Mouse (Mus musculus): ENCODE results near the gene Shd. TPM values are rescaled to one million over a fixed set of nuclear protein-coding genes. Genes with fewer than 3 reads are reported as not detected.

Gene Shd
- polyA plus RNA-seq, 1 experiment from 2014 or later: 181 TPM

DNA sequence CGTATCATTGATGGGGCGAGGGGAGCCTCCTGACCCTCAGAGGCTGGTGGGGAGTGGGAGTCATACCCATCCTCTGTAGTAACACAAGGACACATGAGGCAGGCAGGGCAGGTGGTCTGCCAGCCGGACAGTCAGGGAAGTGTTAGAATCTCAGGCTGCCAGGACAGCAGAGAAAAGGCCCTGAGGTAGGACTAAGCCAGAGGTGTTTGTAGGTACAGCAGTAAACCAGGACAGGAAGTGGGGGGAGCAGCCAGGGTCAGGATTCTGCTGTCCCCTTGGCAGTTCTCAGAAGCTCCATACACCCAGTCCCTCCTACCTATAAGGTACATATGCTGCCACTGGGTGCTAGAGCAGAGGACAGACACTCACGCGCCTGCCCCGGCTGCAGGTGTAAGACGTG is 8.6 kb upstream of the Shd start:
- ATAC-seq: no peak
- no peaks in the 10 kb centered on the region for H3K9me3 ChIP-seq

DNA sequence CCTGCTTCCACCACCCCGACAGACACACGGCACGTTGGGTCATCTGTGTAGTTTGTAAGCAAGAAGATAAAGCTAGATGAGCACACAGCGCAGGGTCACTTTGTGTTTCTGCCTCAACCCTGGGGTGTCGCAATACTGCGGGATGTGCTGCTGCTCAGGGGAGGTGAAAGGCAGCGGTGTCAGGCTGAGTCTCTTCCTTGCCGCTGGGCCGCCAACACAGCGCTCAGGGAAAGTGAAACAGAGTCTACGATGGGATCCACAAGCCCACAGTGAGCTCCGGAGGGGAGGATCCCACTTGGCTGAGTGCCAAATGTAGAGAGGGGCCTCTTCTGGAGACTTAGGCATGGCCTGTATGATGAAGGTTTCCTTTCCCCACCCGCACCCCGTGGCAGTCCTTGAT is 7.1 kb upstream of the Shd start:
- Histone ChIP-seq H3K9me3 (no peaks in the 10 kb centered on the region), H3K36me3 (peaks cover 61% of the 10 kb centered on the region), H3K27me3 (no peaks in the 10 kb centered on the region), H3K4me1 (replicated peaks) (peaks cover 22% of the 10 kb centered on the region), H3K27ac (no peak overlapping the region), H3K4me2 (replicated peaks) (no peak overlapping the region), H3K4me3 (replicated peaks) (no peak overlapping the region), H3K9ac (replicated peaks) (no peak overlapping the region)
- 87% methylated on average over 14 of the region's 14 CpGs for WGBS
- no peak for ATAC-seq

More for the DNA sequence above, 8.6 kb upstream of the Shd start:
- 94% methylated on average over 7 of the region's 7 CpGs for WGBS
- no peak overlapping the region for H3K9ac ChIP-seq (replicated peaks)
- no peaks in the 10 kb centered on the region for H3K27me3 ChIP-seq
- no peak overlapping the region for H3K4me3 ChIP-seq (replicated peaks)
- no peak overlapping the region for H3K27ac ChIP-seq
- H3K36me3 ChIP-seq: peaks cover 48% of the 10 kb centered on the region
- H3K4me2 ChIP-seq (replicated peaks): no peak overlapping the region
- H3K4me1 ChIP-seq (replicated peaks): peaks cover 25% of the 10 kb centered on the region

DNA sequence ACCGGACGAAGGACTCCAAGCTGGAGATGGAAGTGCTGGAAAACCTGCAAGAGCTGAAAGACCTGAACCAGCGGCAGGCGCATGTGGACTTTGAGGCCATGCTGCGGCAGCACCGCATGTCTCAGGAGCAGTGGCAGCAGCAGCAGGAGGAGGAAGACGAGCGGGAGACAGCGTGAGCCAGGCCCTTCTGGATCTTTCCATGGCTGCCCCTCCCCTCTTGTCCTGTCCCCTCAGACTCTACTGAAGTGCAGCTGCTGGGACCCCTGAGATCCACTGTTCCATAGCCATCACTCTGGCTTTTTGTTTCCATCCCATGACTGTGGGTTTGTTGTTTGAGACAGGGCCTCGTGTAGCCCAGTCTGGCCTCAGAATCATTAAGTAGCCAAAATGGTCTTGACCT is 5.8 kb upstream of the Shd start:
- Histone ChIP-seq H3K4me1 (replicated peaks) (peaks cover 30% of the 10 kb centered on the region), H3K27me3 (no peaks in the 10 kb centered on the region), H3K9ac (replicated peaks) (no peak overlapping the region), H3K36me3 (peaks cover 61% of the 10 kb centered on the region), H3K4me3 (replicated peaks) (no peak overlapping the region), H3K9me3 (no peaks in the 10 kb centered on the region), H3K27ac (no peak overlapping the region), H3K4me2 (replicated peaks) (no peak overlapping the region)
- 94% methylated on average over 10 of the region's 10 CpGs for WGBS
- no peak for ATAC-seq

DNA sequence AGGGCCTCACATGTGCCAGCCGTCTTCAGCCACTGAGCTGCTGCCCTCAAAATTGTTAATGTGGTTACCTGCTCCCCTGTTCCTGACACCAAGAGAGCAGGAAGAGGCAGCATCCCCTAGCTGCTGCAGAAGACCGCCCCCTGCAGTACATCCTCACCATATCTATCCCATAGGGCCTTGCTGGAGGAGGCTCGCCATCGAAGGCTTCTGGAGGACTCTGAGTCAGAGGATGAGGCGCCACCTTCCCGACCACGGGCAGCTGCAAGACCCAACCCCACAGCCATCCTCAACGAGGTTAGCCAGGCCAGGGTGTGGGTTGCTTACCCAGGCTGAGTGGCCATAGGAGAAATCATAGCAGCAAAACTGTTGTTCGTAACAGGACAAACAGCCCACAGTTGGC is 5.3 kb upstream of the Shd start:
- H3K4me1 ChIP-seq (replicated peaks): peaks cover 30% of the 10 kb centered on the region
- 85% methylated on average over 9 of the region's 9 CpGs for WGBS
- ATAC-seq: no peak
- no peak overlapping the region for H3K9ac ChIP-seq (replicated peaks)
- no peak overlapping the region for H3K4me3 ChIP-seq (replicated peaks)
- H3K4me2 ChIP-seq (replicated peaks): no peak overlapping the region
- H3K9me3 ChIP-seq: no peaks in the 10 kb centered on the region
- peaks cover 61% of the 10 kb centered on the region for H3K36me3 ChIP-seq
- no peaks in the 10 kb centered on the region for H3K27me3 ChIP-seq
- H3K27ac ChIP-seq: no peak overlapping the region

- Histone ChIP-seq H3K4me3 (replicated peaks) (no peak overlapping the region), H3K27me3 (no peaks in the 10 kb centered on the region), H3K9me3 (no peaks in the 10 kb centered on the region), H3K36me3 (peaks cover 51% of the 10 kb centered on the region), H3K9ac (replicated peaks) (no peak overlapping the region), H3K4me1 (replicated peaks) (peaks cover 45% of the 10 kb centered on the region), H3K4me2 (replicated peaks) (no peak overlapping the region), H3K27ac (peak overlapping the region; percentile 95; the same call in 1 of the 2 replicates)
- WGBS: 95% methylated on average over 4 of the region's 4 CpGs
- no peak for ATAC-seq
These were observed 3.1 kb upstream of the Shd start for GRCm38 (mm10) chr17:55967186-55967585.

DNA sequence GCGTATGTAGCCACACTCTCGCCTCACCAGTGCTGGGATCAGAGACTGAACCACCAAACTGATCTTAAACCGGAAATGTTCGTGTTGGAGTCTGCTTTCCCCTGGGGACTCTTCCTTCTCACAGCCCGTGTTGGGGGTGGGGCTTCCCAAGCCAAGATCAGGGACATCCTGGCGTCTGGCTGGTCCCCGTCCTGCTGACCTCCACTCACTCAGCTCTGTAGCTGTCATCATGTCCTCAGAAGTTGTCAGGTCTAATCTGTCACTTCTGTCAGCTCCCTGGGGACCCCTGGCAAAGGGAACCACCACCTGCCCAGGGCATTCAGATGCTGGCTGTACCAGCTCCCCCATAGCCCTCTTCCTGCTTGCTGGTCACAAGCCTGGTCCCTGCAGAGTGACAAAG is 2.1 kb upstream of the Shd start:
- H3K27ac ChIP-seq: peak overlapping the region; percentile 95
- no peaks in the 10 kb centered on the region for H3K27me3 ChIP-seq
- no peaks in the 10 kb centered on the region for H3K9me3 ChIP-seq
- no peak overlapping the region for H3K4me3 ChIP-seq (replicated peaks)
- peak overlapping the region; percentile 49; the same call in 1 of the 2 replicates for H3K9ac ChIP-seq (replicated peaks)
- no peak for ATAC-seq
- H3K4me1 ChIP-seq (replicated peaks): peaks cover 55% of the 10 kb centered on the region
- 64% methylated on average over 7 of the region's 7 CpGs for WGBS
- peaks cover 49% of the 10 kb centered on the region for H3K36me3 ChIP-seq
- H3K4me2 ChIP-seq (replicated peaks): no peak overlapping the region

- Histone ChIP-seq H3K4me1 (replicated peaks) (peaks cover 55% of the 10 kb centered on the region), H3K4me2 (replicated peaks) (peak overlapping the region; percentile 84), H3K9ac (replicated peaks) (peak overlapping the region; percentile 88; the same call in 1 of the 2 replicates), H3K9me3 (no peaks in the 10 kb centered on the region), H3K36me3 (peaks cover 50% of the 10 kb centered on the region), H3K27ac (peak overlapping the region; percentile 95), H3K4me3 (replicated peaks) (peak overlapping the region; percentile 66; the same call in 1 of the 2 replicates), H3K27me3 (no peaks in the 10 kb centered on the region)
- ATAC-seq: peak; percentile 78
- 20% methylated on average over 14 of the region's 14 CpGs for WGBS
These were observed 707 bp upstream of the Shd start for GRCm38 (mm10) chr17:55969560-55969959.

- Histone ChIP-seq H3K36me3 (peaks cover 37% of the 10 kb centered on the region), H3K4me3 (replicated peaks) (peak overlapping the region; percentile 66), H3K27me3 (no peaks in the 10 kb centered on the region), H3K4me2 (replicated peaks) (peak overlapping the region; percentile 84), H3K4me1 (replicated peaks) (peaks cover 61% of the 10 kb centered on the region), H3K9ac (replicated peaks) (peak overlapping the region; percentile 88), H3K27ac (peak overlapping the region; percentile 95), H3K9me3 (no peaks in the 10 kb centered on the region)
- WGBS: 17% methylated on average over 22 of the region's 22 CpGs
- ATAC-seq: no peak
These were observed 1.2 kb downstream of the Shd start for GRCm38 (mm10) chr17:55971453-55971852.

GRCm38 (mm10) chr17:55976255-55976862 is 6.1 kb downstream of the Shd start:
- H3K4me2 ChIP-seq (replicated peaks): 0 out of 2 replicates have a peak overlapping the region, but pooled peaks have one; percentile 13
- peaks cover 31% of the 10 kb centered on the region for H3K4me1 ChIP-seq (replicated peaks)
- peak; percentile 83 for ATAC-seq
- no peaks in the 10 kb centered on the region for H3K27me3 ChIP-seq
- H3K9ac ChIP-seq (replicated peaks): peak overlapping the region; percentile 46
- H3K9me3 ChIP-seq: no peaks in the 10 kb centered on the region
- WGBS: 16% methylated on average over 13 of the region's 13 CpGs
- H3K4me3 ChIP-seq (replicated peaks): no peak overlapping the region
- peaks cover 22% of the 10 kb centered on the region for H3K36me3 ChIP-seq
- H3K27ac ChIP-seq: peak overlapping the region; percentile 74

GRCm38 (mm10) chr17:55977301-55977700 is 7.0 kb downstream of the Shd start:
- H3K27me3 ChIP-seq: no peaks in the 10 kb centered on the region
- peak overlapping the region; percentile 46 for H3K9ac ChIP-seq (replicated peaks)
- peaks cover 22% of the 10 kb centered on the region for H3K36me3 ChIP-seq
- no peaks in the 10 kb centered on the region for H3K9me3 ChIP-seq
- H3K4me1 ChIP-seq (replicated peaks): peaks cover 21% of the 10 kb centered on the region
- no peak overlapping the region for H3K4me3 ChIP-seq (replicated peaks)
- H3K27ac ChIP-seq: peak overlapping the region; percentile 74
- ATAC-seq: no peak
- H3K4me2 ChIP-seq (replicated peaks): no peak overlapping the region
- 72% methylated on average over 3 of the region's 3 CpGs for WGBS

DNA sequence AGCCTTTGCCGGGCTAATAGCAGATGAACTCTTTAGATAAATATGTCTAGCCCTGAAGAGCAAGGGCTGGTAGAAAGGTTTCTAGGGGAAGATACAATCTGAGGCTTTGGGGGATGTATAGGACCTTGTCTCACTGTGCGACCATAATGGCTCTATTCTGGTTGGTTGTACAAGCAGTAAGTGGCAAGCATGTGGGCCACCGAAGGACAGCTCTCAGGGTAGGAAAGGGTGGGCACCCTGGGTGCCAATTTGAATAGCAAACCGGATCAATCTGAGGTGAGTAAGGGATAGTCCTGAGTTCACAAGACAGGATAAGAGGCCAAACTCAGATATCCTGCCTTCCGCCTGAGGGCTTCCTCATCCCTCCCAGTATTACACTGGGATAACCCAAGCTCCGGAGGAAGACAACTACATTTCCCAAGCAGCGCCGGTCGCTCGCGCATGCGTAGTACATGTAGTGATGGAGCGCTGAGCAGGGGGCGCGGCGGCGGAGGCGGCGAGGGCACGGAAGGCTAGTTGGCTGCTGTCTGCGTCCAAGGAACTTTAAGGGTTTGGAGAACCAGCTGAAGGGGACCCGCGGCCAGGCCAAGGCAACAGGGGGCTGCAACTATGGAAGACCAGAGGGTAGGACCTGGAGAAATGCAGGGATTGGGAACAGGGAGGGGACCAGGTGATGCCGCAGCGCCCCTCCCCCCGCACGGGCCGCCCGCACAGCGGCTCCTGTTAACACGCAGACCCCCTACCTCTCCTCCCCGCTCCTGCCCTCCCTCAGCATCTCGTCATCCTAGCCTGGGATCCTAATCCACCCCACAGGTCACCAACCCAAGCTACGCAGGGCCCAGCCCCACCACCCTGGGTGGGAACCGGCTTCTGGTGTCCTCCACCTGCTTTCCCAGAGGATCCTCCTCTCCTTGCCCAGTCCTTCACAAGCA is 16.0 kb downstream of the Shd start, which contains the start of gene Fsd1:
TSS of gene Fsd1 (plus strand) at position 480 of the 932 bp plus-strand sequence.
- Histone ChIP-seq H3K4me1 (replicated peaks) (peaks cover 19% of the 10 kb centered on the region), H3K9me3 (no peaks in the 10 kb centered on the region), H3K27ac (peak within 1 kb of the TSS; percentile 64; the same call in 1 of the 2 replicates), H3K4me2 (replicated peaks) (peak within 1 kb of the TSS; percentile 88), H3K9ac (replicated peaks) (peak within 1 kb of the TSS; percentile 85), H3K4me3 (replicated peaks) (peak within 1 kb of the TSS; percentile 72), H3K27me3 (no peaks in the 10 kb centered on the region), H3K36me3 (peaks cover 20% of the 10 kb centered on the region)
- WGBS: 8% methylated on average over 35 of the region's 35 CpGs
- ATAC-seq: peak; percentile 88

DNA sequence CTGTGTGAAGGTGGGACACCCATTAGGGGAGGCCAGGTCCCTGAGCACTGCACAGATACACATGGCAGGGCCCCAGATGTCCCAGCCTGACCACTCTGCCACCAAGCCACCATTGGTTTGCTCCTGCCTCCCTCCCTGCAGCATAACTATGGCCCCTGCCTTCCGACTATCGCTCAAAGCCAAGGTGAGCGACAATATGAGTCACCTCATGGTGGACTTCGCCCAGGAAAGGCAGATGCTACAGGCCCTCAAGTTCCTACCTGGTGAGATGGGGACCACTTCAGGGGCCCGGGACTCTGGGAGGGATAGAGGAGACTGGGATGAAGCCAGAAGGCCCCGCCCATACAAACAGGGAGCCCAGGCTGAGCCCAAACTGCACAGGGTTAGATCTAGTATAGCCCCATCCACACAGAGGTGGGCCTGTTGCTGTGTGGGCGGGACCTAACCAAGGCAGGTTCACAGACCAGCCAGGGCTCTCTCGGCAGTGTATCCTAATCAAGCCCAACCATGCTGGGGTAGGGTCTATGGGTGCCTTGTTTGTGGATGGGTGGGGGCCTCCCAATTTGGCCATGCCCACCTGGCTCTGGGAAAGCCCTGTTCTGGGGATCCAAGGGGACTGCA is 20.1 kb downstream of the Shd start:
- peaks cover 57% of the 10 kb centered on the region for H3K36me3 ChIP-seq

More for the DNA sequence above, 20.1 kb downstream of the Shd start:
- no peak overlapping the region for H3K4me3 ChIP-seq (replicated peaks)
- no peaks in the 10 kb centered on the region for H3K9me3 ChIP-seq
- peaks cover 19% of the 10 kb centered on the region for H3K4me1 ChIP-seq (replicated peaks)
- H3K27me3 ChIP-seq: no peaks in the 10 kb centered on the region
- 90% methylated on average over 8 of the region's 8 CpGs for WGBS
- H3K9ac ChIP-seq (replicated peaks): no peak overlapping the region
- no peak overlapping the region for H3K27ac ChIP-seq
- no peak for ATAC-seq
- H3K4me2 ChIP-seq (replicated peaks): no peak overlapping the region
